Mouse (Mus musculus): Measurements from ENCODE around the gene Ip6k2.

Gene Ip6k2

GRCm38 (mm10) chr9:108783548-108784463 is at the start of gene Ip6k2:
Gene Ip6k2, plus strand, starts transcription at chr9:108783796.
- peak; percentile 86 for DNase-seq (ENCODE audit: low spot score)

- DNase-seq (ENCODE audit: low spot score): no peak
Observed at GRCm38 (mm10) chr9:108734626-108735025, 49.0 kb upstream of the Ip6k2 start.

DNA sequence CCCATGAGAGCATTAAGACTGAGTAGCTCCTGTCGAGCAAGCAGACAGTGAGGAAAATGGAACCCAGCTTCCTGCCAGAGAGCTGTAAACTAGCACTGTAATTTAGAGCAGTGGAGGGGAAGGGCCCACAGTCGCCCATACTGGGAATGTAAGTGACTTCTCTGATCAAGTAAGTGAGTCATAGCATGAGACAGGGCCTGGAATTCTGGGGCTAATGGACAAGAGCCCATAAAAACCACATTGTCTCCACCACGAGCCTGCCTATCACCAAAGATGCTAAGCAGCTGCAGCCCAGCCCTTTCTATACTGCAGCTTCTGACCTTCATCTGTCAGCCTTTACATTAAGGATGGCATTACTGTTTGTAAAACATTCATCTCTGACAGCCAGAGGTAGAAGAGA is 44.4 kb upstream of the Ip6k2 start:
- no peak for DNase-seq (ENCODE audit: low spot score)

DNA sequence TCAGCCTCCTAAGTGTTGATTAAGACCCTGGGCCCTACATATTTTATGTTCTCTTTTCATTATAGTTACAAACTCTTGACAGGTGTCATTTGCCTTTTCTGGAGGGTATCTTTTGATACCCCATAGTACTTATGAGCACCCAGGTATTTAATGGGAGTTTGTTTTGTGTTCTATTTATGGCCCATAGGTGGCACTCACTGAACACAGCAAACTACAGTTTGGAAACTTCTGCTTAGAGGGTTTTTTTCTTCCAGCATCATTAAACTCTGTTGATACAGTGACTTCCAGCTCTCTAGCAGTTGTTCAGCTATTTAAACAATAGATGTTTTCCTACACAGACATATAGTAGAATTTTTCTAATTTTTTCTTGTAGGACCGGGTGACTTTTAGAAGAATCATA is 43.5 kb upstream of the Ip6k2 start:
- DNase-seq (ENCODE audit: low spot score): no peak

DNA sequence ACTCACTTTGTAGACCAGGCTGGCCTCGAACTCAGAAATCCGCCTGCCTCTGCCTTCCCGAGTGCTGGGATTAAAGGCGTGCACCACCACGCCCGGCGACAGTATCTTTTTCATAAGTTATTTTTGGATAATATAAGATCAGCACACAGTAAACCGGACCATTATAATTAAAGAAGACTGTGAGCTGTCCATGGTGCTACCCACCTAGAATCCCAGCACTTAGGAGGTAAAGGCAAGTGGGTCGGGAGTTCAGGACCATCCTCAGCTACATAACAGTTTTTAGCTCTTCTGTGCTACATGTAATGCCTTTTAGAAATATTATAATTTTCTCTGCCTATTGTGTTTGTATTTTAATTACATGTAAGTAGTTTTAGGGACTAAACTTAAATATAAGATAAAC is 41.5 kb upstream of the Ip6k2 start:
- no peak for DNase-seq (ENCODE audit: low spot score)

DNA sequence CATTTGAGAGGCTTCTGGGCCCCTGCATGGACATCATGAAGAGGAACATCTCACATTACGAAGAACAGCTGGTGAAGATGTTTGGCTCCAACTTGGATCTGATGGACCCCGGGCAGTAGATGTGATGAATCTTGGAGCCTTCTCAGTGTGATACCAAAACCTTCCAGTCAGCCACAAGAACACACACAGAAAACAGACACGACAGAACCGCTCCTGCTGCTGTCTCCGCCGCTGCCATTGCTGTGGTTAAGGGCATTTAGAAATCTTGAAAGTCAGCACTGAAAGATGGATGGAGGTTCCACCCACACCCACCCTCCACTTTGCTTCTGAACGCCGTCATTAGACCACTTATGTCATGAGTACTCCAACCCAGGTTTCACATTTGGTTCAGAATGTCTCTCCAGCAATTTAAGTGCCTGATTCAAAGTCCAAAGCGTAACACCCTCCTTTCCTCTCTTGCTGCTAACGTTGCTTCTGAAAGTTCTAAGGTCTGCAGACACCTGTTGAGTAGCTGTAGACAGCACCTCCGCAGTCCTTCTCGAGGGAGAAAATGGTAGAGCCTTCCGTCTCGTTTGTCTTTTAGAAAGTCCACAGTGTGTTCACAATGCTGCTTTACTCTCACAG is 36.6 kb upstream of the Ip6k2 start:
- no peak for DNase-seq (ENCODE audit: low spot score)

DNA sequence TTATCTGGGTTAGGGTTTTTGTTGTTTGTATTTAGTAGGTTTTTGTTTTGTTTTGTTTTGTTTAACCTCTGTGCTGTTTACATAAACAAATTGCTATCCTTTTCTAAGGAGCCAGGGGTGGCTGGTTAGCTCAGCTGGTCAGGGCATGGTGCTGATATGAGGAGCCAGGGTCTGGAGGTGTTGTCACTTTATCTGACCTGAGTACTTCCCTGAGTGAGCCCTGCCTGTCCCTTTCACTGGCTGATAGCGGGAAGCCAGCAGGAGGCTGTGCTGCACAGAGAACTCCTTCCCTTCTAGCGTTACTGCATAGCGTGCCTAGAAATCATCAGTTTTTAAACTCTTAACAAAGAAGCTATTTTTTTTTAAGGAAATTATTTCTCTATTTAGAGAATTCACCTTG is 35.9 kb upstream of the Ip6k2 start:
- peak; percentile 37 for DNase-seq (ENCODE audit: low spot score)

DNA sequence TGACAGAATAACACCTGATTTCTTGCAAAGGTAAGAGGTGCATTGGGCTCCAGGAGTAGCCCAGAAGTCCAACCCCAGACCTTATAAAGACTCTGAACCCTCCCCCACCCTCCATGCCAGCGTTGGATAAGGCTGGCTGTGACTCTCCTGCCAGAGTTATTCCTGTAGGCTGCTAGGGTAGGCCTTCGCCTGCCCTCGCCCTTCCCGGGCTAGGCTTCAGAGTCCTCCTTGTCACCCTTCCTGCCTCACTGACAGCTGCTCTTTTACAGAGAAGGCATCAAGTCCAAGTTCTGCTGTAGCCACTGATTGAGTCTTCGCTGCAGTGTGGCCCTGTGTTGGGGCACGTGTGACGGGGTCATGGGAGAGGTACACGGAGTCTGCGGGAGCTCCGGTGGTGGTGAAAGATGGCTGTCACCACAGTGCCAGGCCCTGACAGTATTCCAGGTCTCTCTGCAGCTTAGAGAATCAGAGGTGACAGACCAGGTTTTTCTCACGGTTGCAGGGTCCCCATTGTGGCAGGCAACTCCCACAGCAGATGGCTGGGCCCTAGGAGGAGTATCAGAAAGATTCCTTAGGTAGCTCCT is 34.9 kb upstream of the Ip6k2 start:
- no peak for DNase-seq (ENCODE audit: low spot score)

DNA sequence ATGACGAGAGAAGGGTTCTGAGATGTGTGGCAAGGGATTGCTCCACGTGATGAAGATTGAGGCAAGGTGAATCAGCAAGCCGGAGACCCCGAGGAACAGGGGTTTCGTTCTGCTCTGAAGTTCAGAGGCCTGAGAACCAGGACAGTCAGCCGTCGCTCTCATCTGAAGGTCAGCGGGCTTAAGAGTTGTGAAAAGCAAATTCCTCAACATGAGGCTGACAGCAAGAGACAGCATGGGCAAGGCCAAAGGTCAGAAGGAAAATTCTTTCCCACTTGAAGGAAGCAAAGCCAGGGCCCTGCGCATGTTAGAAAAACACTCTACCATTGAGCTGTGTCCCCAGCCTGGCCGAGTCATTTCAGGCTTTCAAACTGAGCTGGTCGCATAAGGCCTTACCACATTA is 33.0 kb upstream of the Ip6k2 start:
- DNase-seq (ENCODE audit: low spot score): no peak

DNA sequence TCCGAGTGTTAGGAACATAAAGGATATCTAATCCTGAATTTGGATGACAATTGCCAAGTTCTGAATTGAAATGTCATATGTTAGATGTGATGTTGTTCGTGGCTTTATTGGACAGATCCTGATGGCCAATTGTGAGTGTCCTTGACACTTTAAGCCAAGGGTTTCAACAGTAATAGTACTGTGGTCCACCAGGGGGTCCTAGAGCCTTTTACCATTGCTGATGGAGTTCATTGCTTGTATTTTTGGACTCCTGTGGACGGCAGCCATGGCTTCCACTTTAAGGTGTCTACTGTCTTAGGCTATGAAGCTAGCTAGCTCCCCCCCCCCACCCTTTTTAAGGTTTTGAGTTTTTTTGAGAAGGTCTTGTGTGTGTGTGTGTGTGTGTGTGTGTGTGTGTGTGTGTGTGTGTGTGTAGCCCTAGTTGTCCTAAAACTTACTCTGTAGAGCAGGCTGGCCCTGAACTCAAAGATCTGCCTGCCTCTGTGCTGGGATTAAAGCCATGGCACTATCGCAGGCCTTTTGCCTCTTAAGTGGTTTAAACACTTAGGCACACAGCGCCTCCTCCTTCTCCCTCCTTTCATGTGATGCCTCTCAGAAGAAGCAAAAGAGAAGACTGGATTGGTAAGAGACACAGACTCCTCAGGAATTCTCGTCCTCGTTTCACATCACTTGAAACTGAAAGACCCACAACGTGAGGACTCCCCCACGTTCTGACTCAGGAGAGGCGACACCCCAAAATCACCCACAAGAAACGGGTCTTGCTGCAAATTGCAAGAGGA is 31.3 kb upstream of the Ip6k2 start:
- no peak for DNase-seq (ENCODE audit: low spot score)

DNA sequence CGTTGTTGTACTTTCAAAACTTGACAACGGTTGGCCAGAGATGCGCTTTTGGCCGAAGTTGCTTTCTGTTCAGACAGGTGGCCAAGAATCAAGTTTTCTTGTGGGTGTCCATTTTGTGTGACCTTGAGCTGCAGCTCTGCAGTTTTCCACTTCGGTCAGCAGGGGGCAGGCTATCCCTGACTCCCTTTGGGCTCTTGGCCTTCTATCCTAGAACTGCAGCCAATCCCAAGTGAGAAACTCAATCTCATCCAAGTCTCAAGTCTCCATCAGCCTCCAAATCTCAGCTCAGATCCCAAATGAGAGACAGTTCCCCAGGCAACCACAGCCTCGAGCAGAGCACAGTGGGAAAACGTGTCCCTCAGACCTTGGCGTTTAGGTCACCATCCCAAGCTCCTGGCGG is 30.3 kb upstream of the Ip6k2 start:
- DNase-seq (ENCODE audit: low spot score): peak; percentile 40

GRCm38 (mm10) chr9:108753976-108754375 is 29.6 kb upstream of the Ip6k2 start:
- no peak for DNase-seq (ENCODE audit: low spot score)

- DNase-seq (ENCODE audit: low spot score): no peak
Observed at GRCm38 (mm10) chr9:108754423-108754822, 29.2 kb upstream of the Ip6k2 start.

DNA sequence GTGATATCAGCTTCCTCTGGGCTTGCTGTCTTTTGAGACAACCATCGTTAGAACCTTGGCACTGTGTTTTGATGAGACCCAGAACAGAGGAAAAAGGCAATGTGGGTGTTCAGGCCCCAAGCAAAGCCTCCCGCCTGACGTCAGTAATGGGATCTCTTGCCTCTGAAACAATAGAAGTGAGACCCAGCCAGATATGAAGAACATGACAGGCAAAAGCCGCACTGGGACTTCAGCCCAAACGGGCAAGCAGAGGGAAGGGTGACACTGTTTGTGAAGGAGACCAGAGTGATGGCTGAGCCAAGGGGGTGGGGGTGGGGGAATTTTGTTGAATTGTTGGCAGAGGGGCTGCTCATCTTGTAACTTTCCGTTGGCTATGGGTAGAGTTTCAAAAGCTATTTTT is 26.2 kb upstream of the Ip6k2 start:
- DNase-seq (ENCODE audit: low spot score): no peak

DNA sequence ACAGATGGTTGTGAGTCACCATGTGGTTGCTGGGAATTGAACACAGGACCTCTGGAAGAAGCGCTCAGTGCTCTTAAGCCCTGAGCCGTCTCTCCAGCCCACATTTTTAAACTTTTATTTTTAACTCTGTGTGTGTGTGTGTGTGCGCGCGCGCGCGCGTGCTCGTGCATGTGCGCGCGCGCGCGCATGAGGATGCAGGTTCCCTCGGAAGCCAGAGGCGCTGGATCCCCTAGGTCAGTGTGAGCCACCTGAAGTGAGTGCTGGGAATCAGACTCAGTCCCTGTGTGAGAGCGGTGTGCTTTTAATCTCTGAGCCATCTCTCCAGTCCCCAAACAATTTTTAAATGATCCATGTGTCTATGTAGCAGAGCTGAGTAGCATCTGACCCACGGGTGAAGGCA is 24.5 kb upstream of the Ip6k2 start:
- DNase-seq (ENCODE audit: low spot score): no peak

DNA sequence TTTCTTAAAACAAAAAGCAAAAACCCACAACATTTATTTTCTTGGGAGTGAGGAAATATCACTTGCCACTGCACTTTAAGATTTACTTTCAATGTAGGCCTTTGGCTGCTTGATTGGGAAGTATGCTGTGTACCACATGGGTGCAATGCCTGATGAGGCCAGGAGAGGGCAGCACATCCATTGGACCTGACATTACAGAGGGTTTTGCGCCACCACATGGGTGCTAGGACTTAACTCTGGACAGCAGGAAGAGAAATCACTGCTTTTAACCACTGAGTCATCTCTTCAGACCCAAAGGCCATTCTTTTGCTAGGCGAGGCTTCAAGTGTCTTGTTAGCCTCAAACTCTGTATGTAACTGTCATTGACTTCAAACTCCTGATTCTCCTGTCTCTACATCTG is 23.8 kb upstream of the Ip6k2 start:
- DNase-seq (ENCODE audit: low spot score): peak; percentile 68

DNA sequence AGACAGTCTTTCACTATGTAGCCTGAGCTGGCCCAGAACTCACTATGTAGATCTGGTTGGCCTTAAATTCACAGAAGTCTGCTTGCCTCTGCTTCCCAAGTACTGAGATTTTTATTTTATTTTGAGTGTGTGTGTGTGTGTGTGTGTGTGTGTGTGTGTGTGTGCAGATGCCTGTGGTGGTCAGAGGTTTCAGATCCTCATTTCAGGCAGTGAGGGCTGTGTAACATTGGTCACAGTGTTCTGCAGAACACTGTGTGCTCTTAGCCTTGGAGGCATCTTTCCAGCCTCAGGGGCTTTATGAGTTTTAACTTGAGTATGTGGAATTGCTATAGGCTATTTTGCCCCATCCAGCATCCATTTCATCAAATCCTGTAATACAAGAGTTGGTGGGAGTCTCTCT is 22.0 kb upstream of the Ip6k2 start:
- DNase-seq (ENCODE audit: low spot score): no peak

- DNase-seq (ENCODE audit: low spot score): no peak
Observed at GRCm38 (mm10) chr9:108764971-108765370, 18.6 kb upstream of the Ip6k2 start.

GRCm38 (mm10) chr9:108776614-108777013 is 7.0 kb upstream of the Ip6k2 start:
- DNase-seq (ENCODE audit: low spot score): no peak

- DNase-seq (ENCODE audit: low spot score): no peak
Observed at GRCm38 (mm10) chr9:108777276-108777675, 6.3 kb upstream of the Ip6k2 start.

GRCm38 (mm10) chr9:108780959-108781358 is 2.6 kb upstream of the Ip6k2 start:
- DNase-seq (ENCODE audit: low spot score): no peak

- no peak for DNase-seq (ENCODE audit: low spot score)
Observed at GRCm38 (mm10) chr9:108781891-108782290, 1.7 kb upstream of the Ip6k2 start.
